Mouse (Mus musculus): ENCODE results near the gene Car5b. TPM values are rescaled to one million over a fixed set of nuclear protein-coding genes. Genes with fewer than 3 reads are reported as not detected.

Gene Car5b
- total RNA-seq, 1 experiment, result 0.54 TPM

GRCm38 (mm10) chrX:164059070-164059469, 31.3 kb upstream of the Car5b start:
- DNase-seq (ENCODE audit: low read depth, low spot score), result no peak
- Histone ChIP-seq H3K9ac (ENCODE audit: insufficient read depth, low read depth, low read length, poor library complexity, severe bottlenecking) (no peak overlapping the region), H3K4me1 (ENCODE audit: control insufficient read depth in 2 of 2, insufficient read depth in 2 of 2, low read length in 2 of 2, poor library complexity in 1 of 2) (no peaks in the 10 kb centered on the region), H3K36me3 (ENCODE audit: control insufficient read depth, insufficient read depth, low read length, poor library complexity, severe bottlenecking) (no peaks in the 10 kb centered on the region), H3K9me3 (ENCODE audit: control insufficient read depth, insufficient read depth, low read depth, low read length) (no peaks in the 10 kb centered on the region), H3K27ac (ENCODE audit: insufficient read depth, low read depth, low read length, poor library complexity, severe bottlenecking) (no peak overlapping the region), H3K4me3 (ENCODE audit: insufficient read depth in 1 of 2, low read depth in 1 of 2, low read length in 2 of 2, poor library complexity in 1 of 2, severe bottlenecking in 1 of 2) (no peak overlapping the region)
- in situ Hi-C loops (cut with MboI; ENCODE audit: low sequenced_read_pairs in 2 of 2, unreplicated experiment in 2 of 2), result no loop called here
- TF ChIP-seq MAFK (IDR thresholded peaks at IDR 0.05; ENCODE audit: insufficient read depth, low read depth, low read length), result no peak
- TF ChIP-seq ZNF384 (IDR thresholded peaks at IDR 0.05; ENCODE audit: low read depth, low read length), result no peak
- no peak for TF ChIP-seq HCFC1 (IDR thresholded peaks at IDR 0.05; ENCODE audit: borderline replicate concordance, insufficient read depth, low read length)
- no peak for TF ChIP-seq ZC3H11A (IDR thresholded peaks at IDR 0.05; ENCODE audit: borderline replicate concordance, low read depth, low read length)
- no peak for TF ChIP-seq CHD2 (IDR thresholded peaks at IDR 0.05; ENCODE audit: low read depth, low read length)

DNA sequence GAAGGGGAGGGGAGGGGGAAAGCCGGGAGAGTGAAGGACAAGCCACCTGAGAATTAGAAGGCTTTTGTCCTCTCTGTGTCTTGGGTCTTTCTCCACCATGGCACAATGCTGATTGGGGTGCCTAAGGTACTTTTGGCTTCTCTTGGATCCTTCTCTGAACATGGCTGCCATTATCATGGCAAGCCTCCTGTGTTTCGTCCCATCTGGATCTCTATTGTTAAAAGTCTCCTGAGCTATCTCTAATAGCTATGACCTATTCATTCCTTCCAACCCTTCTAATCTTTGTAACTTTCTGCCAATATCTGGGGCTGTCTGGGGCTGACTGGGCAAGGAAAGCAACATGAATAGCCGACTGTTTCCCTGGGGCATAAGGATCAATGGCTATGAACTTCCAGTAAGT, 30.7 kb upstream of the Car5b start:
- H3K9me3 ChIP-seq (ENCODE audit: control insufficient read depth, insufficient read depth, low read depth, low read length), result no peaks in the 10 kb centered on the region
- H3K4me1 ChIP-seq (ENCODE audit: control insufficient read depth in 2 of 2, insufficient read depth in 2 of 2, low read length in 2 of 2, poor library complexity in 1 of 2), result no peaks in the 10 kb centered on the region
- no peak for TF ChIP-seq ZNF384 (IDR thresholded peaks at IDR 0.05; ENCODE audit: low read depth, low read length)
- TF ChIP-seq MAFK (IDR thresholded peaks at IDR 0.05; ENCODE audit: insufficient read depth, low read depth, low read length), result no peak
- no peak for TF ChIP-seq CHD2 (IDR thresholded peaks at IDR 0.05; ENCODE audit: low read depth, low read length)
- TF ChIP-seq HCFC1 (IDR thresholded peaks at IDR 0.05; ENCODE audit: borderline replicate concordance, insufficient read depth, low read length), result no peak
- TF ChIP-seq ZC3H11A (IDR thresholded peaks at IDR 0.05; ENCODE audit: borderline replicate concordance, low read depth, low read length), result no peak
- no peak for DNase-seq (ENCODE audit: low read depth, low spot score)
- H3K36me3 ChIP-seq (ENCODE audit: control insufficient read depth, insufficient read depth, low read length, poor library complexity, severe bottlenecking), result no peaks in the 10 kb centered on the region
- no peak overlapping the region for H3K4me3 ChIP-seq (ENCODE audit: insufficient read depth in 1 of 2, low read depth in 1 of 2, low read length in 2 of 2, poor library complexity in 1 of 2, severe bottlenecking in 1 of 2)
- H3K27ac ChIP-seq (ENCODE audit: insufficient read depth, low read depth, low read length, poor library complexity, severe bottlenecking), result no peak overlapping the region
- H3K9ac ChIP-seq (ENCODE audit: insufficient read depth, low read depth, low read length, poor library complexity, severe bottlenecking), result no peak overlapping the region
- in situ Hi-C loops (cut with MboI; ENCODE audit: low sequenced_read_pairs in 2 of 2, unreplicated experiment in 2 of 2), result no loop called here

- Histone ChIP-seq H3K4me1 (ENCODE audit: control insufficient read depth in 2 of 2, insufficient read depth in 2 of 2, low read length in 2 of 2, poor library complexity in 1 of 2) (no peaks in the 10 kb centered on the region), H3K36me3 (ENCODE audit: control insufficient read depth, insufficient read depth, low read length, poor library complexity, severe bottlenecking) (no peaks in the 10 kb centered on the region), H3K4me3 (ENCODE audit: insufficient read depth in 1 of 2, low read depth in 1 of 2, low read length in 2 of 2, poor library complexity in 1 of 2, severe bottlenecking in 1 of 2) (no peak overlapping the region), H3K27ac (ENCODE audit: insufficient read depth, low read depth, low read length, poor library complexity, severe bottlenecking) (no peak overlapping the region), H3K9me3 (ENCODE audit: control insufficient read depth, insufficient read depth, low read depth, low read length) (no peaks in the 10 kb centered on the region), H3K9ac (ENCODE audit: insufficient read depth, low read depth, low read length, poor library complexity, severe bottlenecking) (no peak overlapping the region)
- in situ Hi-C loops (cut with MboI; ENCODE audit: low sequenced_read_pairs in 2 of 2, unreplicated experiment in 2 of 2), result no loop called here
- DNase-seq (ENCODE audit: low read depth, low spot score), result no peak
- no peak for TF ChIP-seq ZC3H11A (IDR thresholded peaks at IDR 0.05; ENCODE audit: borderline replicate concordance, low read depth, low read length)
- TF ChIP-seq HCFC1 (IDR thresholded peaks at IDR 0.05; ENCODE audit: borderline replicate concordance, insufficient read depth, low read length), result no peak
- no peak for TF ChIP-seq CHD2 (IDR thresholded peaks at IDR 0.05; ENCODE audit: low read depth, low read length)
- TF ChIP-seq MAFK (IDR thresholded peaks at IDR 0.05; ENCODE audit: insufficient read depth, low read depth, low read length), result no peak
- TF ChIP-seq ZNF384 (IDR thresholded peaks at IDR 0.05; ENCODE audit: low read depth, low read length), result no peak
Observed at GRCm38 (mm10) chrX:164055726-164056125, 27.9 kb upstream of the Car5b start.

DNA sequence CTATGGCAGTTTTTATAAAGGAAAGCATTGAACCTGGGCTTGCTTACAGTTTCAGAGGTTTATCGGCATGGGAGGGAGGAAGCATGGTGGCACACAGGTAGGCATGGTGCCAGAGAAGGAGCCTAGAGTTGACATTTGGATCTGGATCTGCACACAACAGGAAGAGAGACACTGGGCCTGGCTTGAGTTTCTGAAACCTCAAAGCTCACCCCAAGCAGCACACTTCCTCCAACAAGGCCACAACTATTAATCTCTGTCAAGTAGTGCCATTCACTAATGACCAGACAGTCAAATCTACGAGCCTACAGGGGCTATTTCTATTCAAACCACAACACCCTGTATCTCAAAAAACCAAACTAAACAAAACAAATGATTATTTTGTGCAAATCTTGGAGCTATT, 18.9 kb upstream of the Car5b start:
- Histone ChIP-seq H3K9me3 (ENCODE audit: control insufficient read depth, insufficient read depth, low read depth, low read length) (no peaks in the 10 kb centered on the region), H3K4me1 (ENCODE audit: control insufficient read depth in 2 of 2, insufficient read depth in 2 of 2, low read length in 2 of 2, poor library complexity in 1 of 2) (no peaks in the 10 kb centered on the region), H3K4me3 (ENCODE audit: insufficient read depth in 1 of 2, low read depth in 1 of 2, low read length in 2 of 2, poor library complexity in 1 of 2, severe bottlenecking in 1 of 2) (no peak overlapping the region), H3K27ac (ENCODE audit: insufficient read depth, low read depth, low read length, poor library complexity, severe bottlenecking) (no peak overlapping the region), H3K9ac (ENCODE audit: insufficient read depth, low read depth, low read length, poor library complexity, severe bottlenecking) (no peak overlapping the region), H3K36me3 (ENCODE audit: control insufficient read depth, insufficient read depth, low read length, poor library complexity, severe bottlenecking) (no peaks in the 10 kb centered on the region)
- TF ChIP-seq ZNF384 (IDR thresholded peaks at IDR 0.05; ENCODE audit: low read depth, low read length) (no peak), HCFC1 (IDR thresholded peaks at IDR 0.05; ENCODE audit: borderline replicate concordance, insufficient read depth, low read length) (no peak), MAFK (IDR thresholded peaks at IDR 0.05; ENCODE audit: insufficient read depth, low read depth, low read length) (no peak), ZC3H11A (IDR thresholded peaks at IDR 0.05; ENCODE audit: borderline replicate concordance, low read depth, low read length) (no peak), CHD2 (IDR thresholded peaks at IDR 0.05; ENCODE audit: low read depth, low read length) (no peak)
- in situ Hi-C loops (cut with MboI; ENCODE audit: low sequenced_read_pairs in 2 of 2, unreplicated experiment in 2 of 2), result no loop called here
- no peak for DNase-seq (ENCODE audit: low read depth, low spot score)

GRCm38 (mm10) chrX:164042069-164042468, 14.3 kb upstream of the Car5b start:
- Histone ChIP-seq H3K9me3 (ENCODE audit: control insufficient read depth, insufficient read depth, low read depth, low read length) (no peaks in the 10 kb centered on the region), H3K9ac (ENCODE audit: insufficient read depth, low read depth, low read length, poor library complexity, severe bottlenecking) (no peak overlapping the region), H3K27ac (ENCODE audit: insufficient read depth, low read depth, low read length, poor library complexity, severe bottlenecking) (no peak overlapping the region), H3K36me3 (ENCODE audit: control insufficient read depth, insufficient read depth, low read length, poor library complexity, severe bottlenecking) (no peaks in the 10 kb centered on the region), H3K4me3 (ENCODE audit: insufficient read depth in 1 of 2, low read depth in 1 of 2, low read length in 2 of 2, poor library complexity in 1 of 2, severe bottlenecking in 1 of 2) (no peak overlapping the region), H3K4me1 (ENCODE audit: control insufficient read depth in 2 of 2, insufficient read depth in 2 of 2, low read length in 2 of 2, poor library complexity in 1 of 2) (no peaks in the 10 kb centered on the region)
- in situ Hi-C loops (cut with MboI; ENCODE audit: low sequenced_read_pairs in 2 of 2, unreplicated experiment in 2 of 2), result no loop called here
- no peak for DNase-seq (ENCODE audit: low read depth, low spot score)
- TF ChIP-seq MAFK (IDR thresholded peaks at IDR 0.05; ENCODE audit: insufficient read depth, low read depth, low read length) (no peak), ZC3H11A (IDR thresholded peaks at IDR 0.05; ENCODE audit: borderline replicate concordance, low read depth, low read length) (no peak)

Data from ES-E14 (cell line).